Mouse (Mus musculus) gonadal fat pad, adult 2 months (tissue): ENCODE results near the gene Nupr1l. TPM values are rescaled to one million over a fixed set of nuclear protein-coding genes. Genes with fewer than 3 reads are reported as not detected.

ENCODE experiments used
- polyA plus RNA-seq: library from polyadenylated mRNA; depleted of rRNA; stranded (reverse); fragments of >200 nt; gene quantifications from 2 replicates; pipeline ENCODE4 v1.2.3, GENCODE M21; 2012; rRNA removed

Nupr1l gene
- polyA plus RNA-seq, 1 experiment: 36.7 TPM

Other genes starting within 250 kb of the Nupr1l start
- gene Zfp11, start 238.4 kb upstream of the Nupr1l start, polyA plus RNA-seq: 1.6 and 2.3 TPM in 2 replicates
- gene Sept14, start 200.0 kb upstream of the Nupr1l start, polyA plus RNA-seq: 0.12 TPM in 1 of 2 replicates, not detected in the other
- gene Mrps17, start 193.0 kb upstream of the Nupr1l start, polyA plus RNA-seq: 59.5 and 72.4 TPM in 2 replicates
- gene Nipsnap2, start 183.5 kb upstream of the Nupr1l start, polyA plus RNA-seq: 55.0 and 57.8 TPM in 2 replicates
- 56.6 and 95.0 TPM in 2 replicates for gene Psph, start 121.1 kb upstream of the Nupr1l start, polyA plus RNA-seq
- gene Sumf2, start 61.6 kb upstream of the Nupr1l start, polyA plus RNA-seq: 18.8 and 24.8 TPM in 2 replicates
- 855 and 995 TPM in 2 replicates for gene Chchd2, start 21.1 kb upstream of the Nupr1l start, polyA plus RNA-seq
- 3.5 and 3.9 TPM in 2 replicates for gene Zbed5, start 12.8 kb upstream of the Nupr1l start, polyA plus RNA-seq
- 5.6 and 7.0 TPM in 2 replicates for gene Phkg1, start 10.0 kb upstream of the Nupr1l start, polyA plus RNA-seq
- gene Vkorc1l1, start 33.4 kb downstream of the Nupr1l start, polyA plus RNA-seq: 55.8 and 64.3 TPM in 2 replicates
- gene Gusb, start 94.5 kb downstream of the Nupr1l start, polyA plus RNA-seq: 53.9 and 65.7 TPM in 2 replicates
- 90.2 and 116 TPM in 2 replicates for gene Asl, start 120.7 kb downstream of the Nupr1l start, polyA plus RNA-seq
- 17.4 and 19.0 TPM in 2 replicates for gene Crcp, start 120.8 kb downstream of the Nupr1l start, polyA plus RNA-seq
- gene Tpst1, start 164.8 kb downstream of the Nupr1l start, polyA plus RNA-seq: 19.1 and 22.2 TPM in 2 replicates
- gene Kctd7, start 236.3 kb downstream of the Nupr1l start, polyA plus RNA-seq: 8.4 and 9.7 TPM in 2 replicates